8 mouse cellular contexts compared by ENCODE assay signal in the genomic region with DNA sequence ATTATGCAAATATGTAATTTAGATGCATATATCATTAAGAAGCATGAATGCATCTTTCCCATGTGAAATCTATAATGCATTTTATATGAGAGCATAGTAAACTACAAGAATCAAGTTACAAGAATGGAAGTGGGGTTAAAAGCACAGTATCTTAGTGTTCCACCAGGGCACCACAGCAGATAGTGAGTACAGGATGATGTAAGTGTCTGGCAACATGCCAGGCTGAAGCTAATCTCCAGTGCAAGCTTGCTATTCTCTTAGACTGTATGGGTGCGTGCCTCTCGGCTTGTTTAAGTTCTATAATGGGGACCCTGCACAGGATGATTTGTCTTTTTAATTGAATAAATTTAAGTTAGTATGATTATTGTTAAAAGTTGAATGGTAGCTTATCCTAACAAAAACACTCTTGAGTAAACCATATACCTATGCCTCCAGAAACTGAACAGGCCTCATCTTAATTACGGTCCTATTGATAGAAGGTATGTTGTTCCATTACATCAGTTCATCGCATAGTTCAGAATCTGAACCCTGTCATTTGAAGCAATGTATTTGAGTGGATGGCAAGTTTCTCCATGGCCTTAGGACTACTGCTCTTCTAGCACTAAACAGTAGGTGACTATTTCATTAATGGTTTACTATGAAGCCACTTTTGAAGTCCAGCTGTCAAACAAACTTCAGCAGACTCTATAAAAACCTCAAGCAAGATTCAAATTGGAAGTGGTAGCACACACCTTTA. TPM values are rescaled to one million over a fixed set of nuclear protein-coding genes. Genes with fewer than 3 reads are reported as not detected.
A peak's percentile ranks its signal among the peaks of the same experiment; 100 is the strongest.
DNase-seq lines count a peak whose midpoint lies in the region; ATAC-seq and TF ChIP-seq lines count a peak whose summit lies in the region.

No protein-coding gene starts in this region.

- H3K4me2 ChIP-seq in intestine, embryonic 16.5 days (ENCODE audit: low read depth, low read length) = no peak overlapping the region
- no peak overlapping the region for H3K4me2 ChIP-seq in liver, postnatal 0 days (ENCODE audit: low read depth, low read length)

- DNase-seq in 3T3-L1 (ENCODE audit: low read depth, low spot score) (peak; percentile 74), G1E (ENCODE audit: low spot score) (no peak)
- DNase-seq in cerebellum, adult 11-12 months = peak; percentile 67
- peak; percentile 66 for DNase-seq in gastrocnemius, postnatal 14 days
- peak; percentile 87 for DNase-seq in liver, postnatal 0 days
- peak; percentile 19 for DNase-seq in right cerebral cortex, postnatal 4 days
- no peak for DNase-seq in thymus, postnatal 36 days

- 0 out of 2 replicates have a peak, but pooled peaks have one; percentile 49 for ATAC-seq in G1E (ENCODE audit: extremely low read depth, insufficient number of reproducible peaks, low FRiP score, poor library complexity, severe bottlenecking)
- peak; percentile 99 for ATAC-seq in intestine, embryonic 16.5 days
- peak; percentile 100 for ATAC-seq in liver, postnatal 0 days

- H3K4me1 ChIP-seq in G1E (ENCODE audit: insufficient read depth, low read depth, low read length) = no peaks in the 10 kb centered on the region
- H3K4me1 ChIP-seq in intestine, embryonic 16.5 days (ENCODE audit: control insufficient read depth, insufficient read depth, low read length) = 0 out of 2 replicates have a peak, but pooled peaks cover 4% of the 10 kb centered on the region
- H3K4me1 ChIP-seq in liver, postnatal 0 days (ENCODE audit: insufficient read depth) = 0 out of 2 replicates have a peak, but pooled peaks cover 3% of the 10 kb centered on the region

- intact Hi-C loops in gastrocnemius, postnatal 14 days (cut with DNase I; ENCODE audit: low total_unique reads) = loop anchor here (10.0 kb wide), 1 partner anchor 85 kb away; no protein-coding TSS in a partner anchor

- no peak overlapping the region for H3K4me3 ChIP-seq in G1E (ENCODE audit: low read depth, low read length)
- H3K4me3 ChIP-seq in intestine, embryonic 16.5 days (ENCODE audit: low read length) = no peak overlapping the region
- H3K4me3 ChIP-seq in liver, postnatal 0 days (ENCODE audit: low read depth, low read length) = no peak overlapping the region

- no peaks in the 10 kb centered on the region for H3K9me3 ChIP-seq in G1E (replicated peaks)
- H3K9me3 ChIP-seq in intestine, embryonic 16.5 days (ENCODE audit: control insufficient read depth, low read length) = no peaks in the 10 kb centered on the region
- no peaks in the 10 kb centered on the region for H3K9me3 ChIP-seq in liver, postnatal 0 days (ENCODE audit: low read length)

- no peak overlapping the region for H3K9ac ChIP-seq in intestine, embryonic 16.5 days (ENCODE audit: low read depth, low read length)
- no peak overlapping the region for H3K9ac ChIP-seq in liver, postnatal 0 days (replicated peaks)

- no peak overlapping the region for H3K27ac ChIP-seq in intestine, embryonic 16.5 days (ENCODE audit: low read length)
- peak overlapping the region; percentile 7; the same call in 1 of the 2 replicates for H3K27ac ChIP-seq in liver, postnatal 0 days (ENCODE audit: low read depth)

- peaks cover 25% of the 10 kb centered on the region for H3K36me3 ChIP-seq in G1E (replicated peaks)
- H3K36me3 ChIP-seq in intestine, embryonic 16.5 days (ENCODE audit: control insufficient read depth, insufficient read depth, low read length) = no peaks in the 10 kb centered on the region; the same call in 1 of the 2 replicates
- H3K36me3 ChIP-seq in liver, postnatal 0 days (replicated peaks; ENCODE audit: insufficient read depth, low read length) = peaks cover 25% of the 10 kb centered on the region

- 50% methylated on average over 4 of the region's 4 CpGs for WGBS in intestine, embryonic 16.5 days
- 55% methylated on average over 4 of the region's 4 CpGs for WGBS in liver, postnatal 0 days (ENCODE audit: insufficient replicate concordance)

- no peaks in the 10 kb centered on the region for H3K27me3 ChIP-seq in G1E (ENCODE audit: insufficient read depth, low read length)
- no peaks in the 10 kb centered on the region for H3K27me3 ChIP-seq in intestine, embryonic 16.5 days (replicated peaks; ENCODE audit: control insufficient read depth, insufficient read depth, low read length)
- no peaks in the 10 kb centered on the region for H3K27me3 ChIP-seq in liver, postnatal 0 days (ENCODE audit: insufficient read depth, low read length)

- TF ChIP-seq CTCF in G1E (IDR thresholded peaks at IDR 0.05; ENCODE audit: low read depth, low read length) = no peak
- peak; percentile 52 for TF ChIP-seq CTCF in liver, postnatal 0 days (IDR thresholded peaks at IDR 0.05; ENCODE audit: low read depth)

- peak; percentile 91 for TF ChIP-seq EP300 in liver, postnatal 0 days (IDR thresholded peaks at IDR 0.05; ENCODE audit: low read depth)

RNA-seq across cellular contexts. Expression of gene Lysmd4, which starts 37.7 kb away (rescaled TPM):
- total RNA-seq in G1E (2014; fragmentation: Nextera tagmentation) (1.2 and 2.1 TPM in 2 replicates), G1E (2017) (1.9 TPM in 2 replicates)
- polyA plus RNA-seq in G1E (2012) = 1.2 and 1.5 TPM in 2 replicates
- total RNA-seq in gastrocnemius, postnatal 14 days (2021) = 10 to 100 TPM; 10.1 to 10.5 TPM
- 11.5 and 11.8 TPM in 2 replicates for polyA plus RNA-seq in intestine, embryonic 16.5 days (2015; fragmentation: Nextera tagmentation; extraction: Ambion mirVana)
- polyA plus RNA-seq in liver, postnatal 0 days (2015; fragmentation: Nextera tagmentation; extraction: Ambion mirVana) = 3.6 and 4.2 TPM in 2 replicates

Comparison
In these comparisons a context has a peak if more than half of its experiments do, and no peak if none do; other contexts are left out.
1. DNase-seq: peak in 3T3-L1 (single experiment), cerebellum, adult 11-12 months (single experiment), gastrocnemius, postnatal 14 days (single experiment), liver, postnatal 0 days (single experiment) and right cerebral cortex, postnatal 4 days (single experiment); none in G1E (single experiment) and thymus, postnatal 36 days (0 of 2).
2. ATAC-seq: peak in every context shown above with its lines; median percentile 100 in liver, postnatal 0 days; 99 in intestine, embryonic 16.5 days; 49 in G1E.